Mouse (Mus musculus): ENCODE measurements around the gene Emsy.

GRCm38 (mm10) chr7:98702283-98703240, 46.0 kb upstream of the Emsy start, which contains the start of gene Thap12:
- TF ChIP-seq EP300 (IDR thresholded peaks at IDR 0.05; ENCODE audit: low read length): 0 out of 2 replicates have a peak, but pooled peaks have one; percentile 12
- no peak for TF ChIP-seq KAT2A (IDR thresholded peaks at IDR 0.05; ENCODE audit: insufficient replicate concordance, low read length)
- peak; percentile 81 for TF ChIP-seq POLR2AphosphoS2 (IDR thresholded peaks at IDR 0.05; ENCODE audit: low read depth, low read length)
- TF ChIP-seq SMC3 (IDR thresholded peaks at IDR 0.05; ENCODE audit: low read depth, low read length): no peak
- TF ChIP-seq USF1 (IDR thresholded peaks at IDR 0.05; ENCODE audit: low read depth, low read length): no peak
- no peak for TF ChIP-seq ZC3H11A (IDR thresholded peaks at IDR 0.05; ENCODE audit: low read depth, low read length)
- TF ChIP-seq MAX (IDR thresholded peaks at IDR 0.05; ENCODE audit: low read length): no peak; the same call in none of the 2 replicates
- TF ChIP-seq POLR2A (IDR thresholded peaks at IDR 0.05; ENCODE audit: low read depth, low read length): peak; percentile 93
- TF ChIP-seq MXI1 (IDR thresholded peaks at IDR 0.05; ENCODE audit: low read depth, low read length): peak; percentile 78
- no peak for TF ChIP-seq RAD21 (IDR thresholded peaks at IDR 0.05; ENCODE audit: low read depth, low read length)
- TF ChIP-seq E2F4 (IDR thresholded peaks at IDR 0.05; ENCODE audit: insufficient replicate concordance, low read depth, low read length): no peak; the same call in 1 of the 2 replicates
- TF ChIP-seq CTCF (conservative IDR thresholded peaks at IDR 0.05 in 1 of 2, IDR thresholded peaks at IDR 0.05 in 1 of 2; ENCODE audit: low read depth in 2 of 2, low read length in 2 of 2): peak in 1 of 2 experiments; percentile 67; a peak in 2 of 4 replicates
- TF ChIP-seq RCOR1 (conservative IDR thresholded peaks at IDR 0.05; ENCODE audit: low read depth, low read length): no peak
- peak; percentile 75 for TF ChIP-seq MAZ (IDR thresholded peaks at IDR 0.05; ENCODE audit: low read depth, low read length)

Measured in CH12.LX (cell line).